Comparison of ENCODE assay signal across 18 mouse cellular contexts in genomic region chr9:64236056-64236455, GRCm38 (mm10). TPM values are rescaled to one million over a fixed set of nuclear protein-coding genes. Genes with fewer than 3 reads are reported as not detected.
"Had no signal": no experiment of that assay in that cellular context is flagged by ENCODE, and none has a peak within 500 bp of the region (broad histone marks: within the 10 kb centered on the region; RNA-seq: fewer than 3 reads in every experiment).

No protein-coding gene starts in this region.

- DNase-seq: retina, postnatal 1 day; right cerebral cortex, adult 18-20 months; right cerebral cortex, postnatal 14 days; right cerebral cortex, postnatal 25 days; right cerebral cortex, postnatal 4 days; spleen, adult 18-20 months; thymus, adult 18-20 months; thymus, adult 2 months; thymus, postnatal 14 days; thymus, postnatal 25 days; thymus, postnatal 36 days; thymus, postnatal 4 days had no signal

- H3K36me3 ChIP-seq: neural tube, embryonic 13.5 days; neural tube, embryonic 15.5 days had no signal

- H3K9ac ChIP-seq: neural tube, embryonic 13.5 days; neural tube, embryonic 15.5 days; stomach, embryonic 15.5 days had no signal

- H3K9me3 ChIP-seq: neural tube, embryonic 13.5 days; neural tube, embryonic 15.5 days; stomach, embryonic 15.5 days had no signal

- H3K27ac ChIP-seq: neural tube, embryonic 13.5 days; neural tube, embryonic 15.5 days; stomach, embryonic 15.5 days; stomach, postnatal 0 days had no signal

- H3K27me3 ChIP-seq: neural tube, embryonic 13.5 days; neural tube, embryonic 15.5 days; stomach, embryonic 15.5 days had no signal

- H3K4me2 ChIP-seq: neural tube, embryonic 13.5 days; neural tube, embryonic 15.5 days; stomach, embryonic 15.5 days had no signal

- H3K4me3 ChIP-seq: neural tube, embryonic 13.5 days; neural tube, embryonic 15.5 days; stomach, embryonic 15.5 days had no signal

RNA-seq across cellular contexts. Expression of gene Uchl4, which starts 1.1 kb away (rescaled TPM):
- polyA plus RNA-seq: small intestine, adult 2 months; spleen, adult 2 months; thymus, adult 2 months had no signal
